Mouse (Mus musculus) neural tube, embryonic 13.5 days (tissue): ENCODE measurements at regions not wholly inside any gene's neighbourhood (a gene's known extent, or its start where the extent isn't known, plus 50 kb on each side); places are given as distances from the start of the nearest gene placed in this dataset.

ENCODE experiments used
- ATAC-seq: fragments of 200-750 bp; cut with Nextera tagmentation; 2 replicates; pipeline ENCODE4 v1.8.0; 2017; ENCODE audit warnings: low read depth, mild to moderate bottlenecking, moderate TSS enrichment, moderate library complexity
- H3K27ac ChIP-seq: fragments of 300-500 bp; sonication (generic); replicated peaks from 2 replicates; pipeline ENCODE4 v1.5.1; 2015; ENCODE audit warnings: moderate library complexity, mild to moderate bottlenecking, inconsistent platforms
- H3K27me3 ChIP-seq: fragments of 300-500 bp; sonication (generic); 2 replicates; pipeline ENCODE4 v1.6.1; 2015; ENCODE audit warnings: mild to moderate bottlenecking, inconsistent platforms
- H3K36me3 ChIP-seq: fragments of 300-500 bp; sonication (generic); 2 replicates; pipeline ENCODE4 v1.6.1; 2015; ENCODE audit warnings: mild to moderate bottlenecking, inconsistent platforms
- H3K4me1 ChIP-seq: fragments of 300-500 bp; sonication (generic); replicated peaks from 2 replicates; pipeline ENCODE4 v1.6.1; 2015; ENCODE audit warnings: inconsistent platforms
- H3K4me2 ChIP-seq: fragments of 300-500 bp; sonication (generic); 2 replicates; pipeline ENCODE4 v1.6.1; 2015; ENCODE audit warnings: inconsistent platforms, mild to moderate bottlenecking, moderate library complexity
- H3K4me3 ChIP-seq: fragments of 300-500 bp; sonication (generic); 2 replicates; pipeline ENCODE4 v1.5.1; 2015; ENCODE audit warnings: mild to moderate bottlenecking, inconsistent platforms
- H3K9ac ChIP-seq: fragments of 300-500 bp; sonication (generic); 2 replicates; pipeline ENCODE4 v1.6.1; 2015; ENCODE audit warnings: moderate library complexity, mild to moderate bottlenecking, inconsistent platforms
- H3K9me3 ChIP-seq: fragments of 300-500 bp; sonication (generic); 2 replicates; pipeline ENCODE4 v1.6.1; 2016; ENCODE audit warnings: inconsistent platforms
- WGBS: fragments of 180-500 bp; shearing (Covaris S2); methylation state at CpG from one replicate; pipeline ENCODE4 v1.1.7; 2015; 5-methylcytosine and 5-hydroxymethylcytosine counted together

DNA sequence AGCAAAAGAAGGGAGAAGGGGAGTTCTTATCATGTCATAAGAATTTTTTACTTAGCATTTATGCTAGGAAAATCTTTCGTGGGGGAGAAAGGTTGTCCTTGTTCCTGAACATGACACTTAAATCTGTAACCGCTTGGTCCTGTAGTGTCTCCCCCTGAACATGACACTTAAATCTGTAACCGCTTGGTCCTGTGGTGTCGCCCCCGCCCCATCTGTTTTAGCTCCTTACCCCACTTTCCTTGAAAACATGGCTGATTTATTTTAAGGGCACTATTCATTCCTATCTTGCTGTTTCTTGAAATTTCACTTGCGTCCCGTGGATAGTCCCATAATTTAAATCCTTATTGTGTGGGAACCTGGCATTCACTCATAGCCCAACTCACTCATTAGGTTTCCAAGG is 82.2 kb downstream of the Rap2a start:
- 87% methylated on average over 7 of the region's 7 CpGs for WGBS
- no peak for ATAC-seq

DNA sequence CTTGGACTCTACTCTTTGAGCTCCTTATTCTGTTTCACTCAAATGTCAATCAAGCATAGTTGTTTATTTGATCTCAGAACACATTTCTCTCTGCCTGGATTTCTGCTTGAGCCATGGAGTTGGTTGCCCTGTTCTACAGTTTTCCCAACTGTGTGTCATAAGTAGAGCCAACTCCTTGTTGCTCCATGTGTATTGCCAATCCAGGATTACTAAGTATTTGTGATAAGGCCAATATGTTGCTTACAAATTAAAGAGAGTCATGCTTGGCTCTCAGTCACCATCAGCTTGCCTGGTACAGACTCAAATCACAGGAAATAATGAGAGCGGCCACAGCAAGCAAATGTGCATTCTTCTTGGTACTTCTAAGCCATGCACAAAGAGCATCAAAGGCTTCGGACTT is 82.7 kb downstream of the Rap2a start:
- H3K9ac ChIP-seq, result no peak overlapping the region
- H3K36me3 ChIP-seq, result no peaks in the 10 kb centered on the region
- no peaks in the 10 kb centered on the region for H3K4me1 ChIP-seq
- 91% methylated on average over 2 of the region's 2 CpGs for WGBS
- ATAC-seq, result no peak
- H3K27me3 ChIP-seq, result no peaks in the 10 kb centered on the region
- H3K4me2 ChIP-seq, result no peak overlapping the region
- no peaks in the 10 kb centered on the region for H3K9me3 ChIP-seq
- no peak overlapping the region for H3K27ac ChIP-seq
- H3K4me3 ChIP-seq, result no peak overlapping the region

More for the DNA sequence above, 82.2 kb downstream of the Rap2a start:
- Histone ChIP-seq H3K27ac (no peak overlapping the region), H3K4me1 (no peaks in the 10 kb centered on the region), H3K4me2 (no peak overlapping the region), H3K9ac (no peak overlapping the region), H3K36me3 (no peaks in the 10 kb centered on the region), H3K9me3 (no peaks in the 10 kb centered on the region), H3K4me3 (no peak overlapping the region), H3K27me3 (no peaks in the 10 kb centered on the region)

DNA sequence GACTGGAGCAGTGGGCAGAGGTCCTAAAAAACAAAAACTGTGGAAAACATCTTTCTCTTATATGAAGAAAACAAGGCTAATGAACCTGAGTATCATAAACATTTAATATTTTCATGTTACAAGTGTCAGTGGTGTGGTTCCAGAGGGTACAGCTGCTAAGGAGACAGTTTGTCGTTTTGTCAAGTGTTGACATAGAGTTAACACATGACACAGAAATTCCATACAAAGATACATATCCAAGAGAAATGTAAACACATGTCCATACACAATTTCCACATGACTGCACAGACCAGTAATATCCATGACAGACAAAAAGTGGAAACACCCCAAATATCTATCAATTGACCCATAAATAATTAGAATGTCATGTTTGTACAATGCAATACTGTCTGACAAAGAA is 88.7 kb downstream of the Rap2a start:
- no peaks in the 10 kb centered on the region for H3K27me3 ChIP-seq
- no peak overlapping the region for H3K27ac ChIP-seq
- no peak overlapping the region for H3K4me3 ChIP-seq
- no peak for ATAC-seq
- no peak overlapping the region for H3K4me2 ChIP-seq
- WGBS, result 78% methylated on average over 1 of the region's 1 CpGs
- no peaks in the 10 kb centered on the region for H3K9me3 ChIP-seq
- H3K9ac ChIP-seq, result no peak overlapping the region
- H3K36me3 ChIP-seq, result no peaks in the 10 kb centered on the region
- H3K4me1 ChIP-seq, result no peaks in the 10 kb centered on the region

DNA sequence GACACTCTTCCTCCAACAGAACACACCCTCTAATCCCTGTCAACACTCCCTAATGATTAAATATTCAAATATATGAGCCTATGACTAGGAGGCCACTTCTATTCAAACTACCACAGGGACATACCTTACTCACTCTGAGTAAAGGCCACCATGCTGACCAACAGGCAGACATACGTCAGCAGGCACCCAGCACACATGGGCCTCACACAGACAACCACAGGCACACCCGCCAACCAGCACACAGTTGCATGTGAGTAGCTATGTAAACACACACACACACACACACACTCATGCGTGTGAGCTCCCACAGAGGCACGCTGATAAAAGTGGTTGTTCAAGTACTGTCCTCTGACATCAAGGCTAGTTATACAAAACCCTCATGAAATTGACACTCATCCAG is 89.8 kb downstream of the Rap2a start:
- no peaks in the 10 kb centered on the region for H3K27me3 ChIP-seq
- H3K4me2 ChIP-seq, result no peak overlapping the region
- no peaks in the 10 kb centered on the region for H3K4me1 ChIP-seq
- no peaks in the 10 kb centered on the region for H3K9me3 ChIP-seq
- WGBS, result 89% methylated on average over 4 of the region's 4 CpGs
- H3K36me3 ChIP-seq, result no peaks in the 10 kb centered on the region
- ATAC-seq, result no peak
- H3K27ac ChIP-seq, result no peak overlapping the region
- H3K4me3 ChIP-seq, result no peak overlapping the region
- no peak overlapping the region for H3K9ac ChIP-seq

DNA sequence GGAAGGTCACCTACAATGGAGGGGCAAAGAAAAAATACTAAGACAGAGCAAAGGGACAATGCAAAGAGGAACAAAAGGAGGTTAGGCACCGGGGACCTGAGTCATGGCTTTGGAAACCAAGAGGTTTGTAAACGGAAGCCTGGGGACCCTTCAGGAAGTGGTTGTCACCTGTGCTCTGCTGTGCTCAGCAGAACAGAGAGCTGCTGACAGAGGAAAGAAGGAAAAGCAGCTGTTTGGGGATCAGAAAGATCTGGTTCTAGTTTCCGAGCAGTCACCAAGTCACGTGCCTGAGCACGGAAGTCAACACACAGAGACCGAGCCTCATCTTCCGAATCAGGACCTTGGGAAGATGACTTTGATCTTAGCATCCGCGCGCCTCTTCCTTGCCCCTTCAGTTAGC is 94.0 kb downstream of the Rap2a start:
- H3K4me1 ChIP-seq, result no peaks in the 10 kb centered on the region
- 74% methylated on average over 10 of the region's 10 CpGs for WGBS
- H3K27me3 ChIP-seq, result no peaks in the 10 kb centered on the region
- H3K4me2 ChIP-seq, result no peak overlapping the region
- ATAC-seq, result no peak
- no peaks in the 10 kb centered on the region for H3K36me3 ChIP-seq
- no peak overlapping the region for H3K9ac ChIP-seq
- H3K9me3 ChIP-seq, result no peaks in the 10 kb centered on the region
- no peak overlapping the region for H3K27ac ChIP-seq
- no peak overlapping the region for H3K4me3 ChIP-seq

DNA sequence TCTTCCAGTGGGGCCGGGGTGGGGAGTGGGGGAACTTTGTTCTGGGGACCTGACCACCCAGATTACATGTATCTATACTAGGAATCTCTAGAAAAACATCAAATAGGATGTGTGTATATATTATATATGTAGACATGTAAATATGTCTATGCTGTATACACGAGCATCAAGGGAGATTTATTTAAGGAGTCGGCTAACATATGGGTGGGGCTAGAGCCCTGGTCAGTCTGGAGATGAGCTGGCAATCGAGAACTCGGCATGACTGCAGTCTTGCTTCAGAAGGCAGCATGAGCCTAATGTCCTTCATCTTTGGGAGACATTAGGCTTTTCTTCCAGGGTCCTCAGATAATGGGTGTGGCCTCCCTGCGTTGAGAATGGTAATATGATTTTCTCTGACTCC is 97.0 kb downstream of the Rap2a start:
- no peaks in the 10 kb centered on the region for H3K27me3 ChIP-seq
- H3K36me3 ChIP-seq, result no peaks in the 10 kb centered on the region
- no peaks in the 10 kb centered on the region for H3K9me3 ChIP-seq
- H3K9ac ChIP-seq, result no peak overlapping the region
- H3K4me3 ChIP-seq, result no peak overlapping the region
- ATAC-seq, result no peak
- no peaks in the 10 kb centered on the region for H3K4me1 ChIP-seq
- no peak overlapping the region for H3K4me2 ChIP-seq
- no peak overlapping the region for H3K27ac ChIP-seq
- WGBS, result 86% methylated on average over 6 of the region's 6 CpGs

DNA sequence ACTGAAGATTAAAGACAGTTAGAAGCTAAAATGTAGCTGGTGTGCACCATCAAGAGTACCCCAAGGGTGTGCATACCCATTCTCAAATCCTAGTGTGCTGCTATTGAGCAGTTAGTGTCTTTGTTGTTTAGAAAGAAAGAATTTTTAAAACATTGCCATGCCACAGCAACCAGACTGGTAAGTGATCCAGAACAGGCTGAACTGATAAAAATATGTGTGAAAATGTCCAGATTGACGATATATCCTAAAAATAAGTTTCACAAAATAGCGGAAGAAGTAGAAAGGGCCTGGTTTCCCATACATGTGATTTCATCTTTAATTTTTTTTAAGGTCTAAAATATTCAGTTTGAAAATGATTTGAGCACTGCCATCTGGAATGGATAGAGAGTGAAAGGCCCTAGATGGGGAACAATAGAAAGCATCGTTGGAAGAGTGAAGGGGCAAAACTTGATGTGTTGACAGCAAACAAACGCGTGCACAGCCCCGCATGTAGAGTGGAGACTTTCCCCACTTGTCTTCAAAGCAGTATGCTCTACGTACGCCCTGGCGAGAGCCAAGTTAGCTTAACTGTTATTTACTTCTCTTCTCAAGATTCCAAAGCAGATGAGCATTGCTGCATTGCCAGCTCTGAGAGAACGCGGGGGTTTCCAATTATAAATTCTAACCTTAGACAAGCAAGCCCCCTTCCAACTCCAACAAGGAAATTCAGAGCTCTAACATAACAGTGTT is 100.3 kb downstream of the Rap2a start:
- Histone ChIP-seq H3K4me3 (no peak overlapping the region), H3K4me2 (no peak overlapping the region), H3K4me1 (no peaks in the 10 kb centered on the region), H3K27ac (no peak overlapping the region), H3K9me3 (no peaks in the 10 kb centered on the region), H3K27me3 (no peaks in the 10 kb centered on the region), H3K36me3 (no peaks in the 10 kb centered on the region), H3K9ac (no peak overlapping the region)
- no peak for ATAC-seq
- WGBS, result 92% methylated on average over 11 of the region's 11 CpGs

DNA sequence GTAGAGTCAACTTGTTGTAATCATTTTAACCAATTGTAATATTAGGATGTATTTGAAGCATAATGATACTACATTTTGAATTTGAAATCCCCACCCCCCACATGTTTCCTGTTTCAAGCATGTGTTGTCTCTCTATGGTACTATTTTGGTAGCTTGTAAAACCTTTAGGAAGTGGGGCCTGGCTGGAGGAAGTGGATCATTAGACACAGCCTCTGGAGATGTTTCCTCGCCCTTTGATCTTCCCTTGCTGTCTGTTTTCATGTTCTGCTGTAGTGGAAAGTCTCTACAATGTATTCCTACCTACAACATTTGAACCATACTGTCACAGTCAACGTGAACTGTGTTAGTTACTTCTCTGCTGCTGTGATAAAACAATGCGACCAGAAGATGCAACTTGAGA is 105.6 kb downstream of the Rap2a start:
- no peak overlapping the region for H3K4me3 ChIP-seq
- no peaks in the 10 kb centered on the region for H3K4me1 ChIP-seq
- H3K36me3 ChIP-seq, result no peaks in the 10 kb centered on the region
- H3K27ac ChIP-seq, result no peak overlapping the region
- no peaks in the 10 kb centered on the region for H3K9me3 ChIP-seq
- no peaks in the 10 kb centered on the region for H3K27me3 ChIP-seq
- ATAC-seq, result no peak
- no peak overlapping the region for H3K9ac ChIP-seq
- WGBS, result 92% methylated on average over 2 of the region's 3 CpGs
- H3K4me2 ChIP-seq, result no peak overlapping the region

DNA sequence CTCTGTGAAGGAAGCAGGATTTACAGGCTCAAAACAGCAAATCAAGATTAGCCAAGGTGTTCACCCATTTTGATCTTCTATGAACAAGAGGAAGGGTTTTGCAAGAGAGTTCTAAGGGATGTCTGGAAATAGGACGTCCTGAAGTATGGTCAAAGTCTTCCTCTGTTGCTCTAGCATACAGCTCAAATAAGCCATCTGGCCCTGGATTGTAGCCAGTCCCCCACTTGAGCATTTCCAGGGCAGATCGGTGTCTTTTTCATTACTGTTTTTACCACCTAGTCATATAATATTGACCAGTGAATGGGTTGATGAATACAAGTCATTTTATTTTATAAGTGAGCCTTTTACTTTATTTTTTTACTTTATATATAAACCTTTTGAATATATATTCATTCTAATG is 113.9 kb downstream of the Rap2a start:
- ATAC-seq, result no peak
- no peak overlapping the region for H3K27ac ChIP-seq
- H3K9me3 ChIP-seq, result no peaks in the 10 kb centered on the region
- H3K4me1 ChIP-seq, result no peaks in the 10 kb centered on the region
- no peak overlapping the region for H3K4me3 ChIP-seq
- H3K9ac ChIP-seq, result no peak overlapping the region
- no peaks in the 10 kb centered on the region for H3K36me3 ChIP-seq
- H3K4me2 ChIP-seq, result no peak overlapping the region
- WGBS, result 89% methylated on average over 2 of the region's 2 CpGs
- H3K27me3 ChIP-seq, result no peaks in the 10 kb centered on the region

DNA sequence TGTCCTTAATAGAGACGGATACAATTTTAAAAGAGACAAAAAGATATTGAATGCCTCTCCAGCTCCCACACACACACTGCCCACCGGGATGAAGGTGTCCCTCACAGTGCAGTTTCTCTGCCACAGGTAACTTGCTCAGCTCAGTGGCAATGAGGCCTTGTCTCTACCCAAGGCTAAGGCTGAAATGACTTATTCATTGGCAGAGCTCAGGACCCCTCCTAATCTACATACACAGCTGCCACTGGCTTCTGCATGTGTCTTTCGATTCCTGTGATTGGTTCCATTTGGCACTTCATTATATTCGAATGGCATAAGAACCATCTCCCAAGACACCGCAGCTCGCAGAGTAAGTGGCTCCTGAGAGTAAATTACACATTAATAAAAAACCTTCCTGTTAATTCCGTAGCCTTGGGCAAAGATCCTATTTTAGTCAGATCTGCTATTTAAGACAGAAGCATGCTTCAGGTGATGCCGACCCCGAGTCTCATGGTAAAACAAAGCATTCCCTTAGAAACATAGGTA is 122.2 kb downstream of the Rap2a start:
- ATAC-seq, result no peak; the same call in 1 of the 2 replicates
- Histone ChIP-seq H3K4me1 (peaks cover 7% of the 10 kb centered on the region; the same call in 1 of the 2 replicates), H3K9ac (no peak overlapping the region), H3K4me3 (no peak overlapping the region), H3K27me3 (no peaks in the 10 kb centered on the region), H3K4me2 (no peak overlapping the region), H3K36me3 (no peaks in the 10 kb centered on the region), H3K27ac (no peak overlapping the region), H3K9me3 (no peaks in the 10 kb centered on the region)
- 71% methylated on average over 9 of the region's 9 CpGs for WGBS

DNA sequence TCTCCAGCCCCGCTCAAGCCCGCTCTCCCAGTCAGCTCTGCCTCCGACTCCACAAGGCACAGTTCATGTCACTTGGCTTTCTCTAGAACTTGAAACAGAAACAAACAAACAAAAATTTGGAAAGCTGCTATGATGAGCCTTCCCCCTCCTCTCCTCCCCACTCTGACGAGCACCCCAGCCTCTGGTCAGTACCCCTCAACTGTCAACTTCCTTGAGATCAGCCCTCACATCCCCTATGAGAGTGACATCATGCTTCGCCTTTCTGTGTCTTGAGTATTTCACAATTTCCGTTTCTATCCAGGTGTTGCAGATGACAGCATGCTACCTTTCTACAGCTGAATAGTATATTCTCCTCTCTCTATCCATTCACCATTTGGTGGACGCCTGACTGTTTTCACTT is 123.3 kb downstream of the Rap2a start:
- Histone ChIP-seq H3K4me2 (no peak overlapping the region), H3K27ac (no peak overlapping the region), H3K27me3 (no peaks in the 10 kb centered on the region), H3K9ac (no peak overlapping the region), H3K36me3 (no peaks in the 10 kb centered on the region), H3K4me3 (no peak overlapping the region), H3K4me1 (peaks cover 7% of the 10 kb centered on the region; the same call in 1 of the 2 replicates), H3K9me3 (no peaks in the 10 kb centered on the region)
- 88% methylated on average over 7 of the region's 7 CpGs for WGBS
- ATAC-seq, result no peak

DNA sequence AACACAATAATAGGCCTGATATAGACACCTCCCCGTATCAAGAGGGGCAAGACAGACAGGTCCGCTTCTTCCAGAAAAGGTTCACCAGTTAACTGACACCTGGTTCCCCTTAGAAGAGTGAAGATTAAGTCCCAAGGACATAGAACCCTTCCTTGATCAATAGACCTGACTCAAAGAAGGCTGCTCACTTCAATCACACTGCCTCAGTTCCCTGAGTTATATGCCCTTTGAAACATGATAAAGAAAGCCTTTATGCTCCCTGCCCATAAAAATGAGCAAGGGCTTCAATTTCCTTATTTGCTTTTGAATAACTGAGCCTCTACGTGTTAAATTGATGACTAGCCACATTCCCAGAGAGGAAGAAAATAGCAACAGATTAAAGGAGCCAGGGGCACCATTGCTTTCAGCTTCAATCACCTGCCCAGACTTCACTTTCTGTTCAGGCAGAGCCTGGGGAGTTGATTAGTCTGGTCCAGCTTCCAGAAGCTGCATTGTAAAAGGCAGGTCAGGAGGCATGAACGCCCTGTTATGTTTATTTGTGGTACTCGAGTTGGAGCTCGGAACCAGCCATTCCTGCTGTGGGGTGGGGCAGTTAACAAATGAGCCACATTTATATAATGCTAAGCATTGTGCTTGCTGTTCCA is 125.7 kb downstream of the Rap2a start:
- peaks cover 7% of the 10 kb centered on the region; the same call in 1 of the 2 replicates for H3K4me1 ChIP-seq
- no peaks in the 10 kb centered on the region for H3K27me3 ChIP-seq
- no peak overlapping the region for H3K9ac ChIP-seq
- H3K9me3 ChIP-seq, result no peaks in the 10 kb centered on the region; the same call in 1 of the 2 replicates
- ATAC-seq, result no peak
- H3K4me3 ChIP-seq, result no peak overlapping the region
- H3K27ac ChIP-seq, result no peak overlapping the region
- H3K36me3 ChIP-seq, result no peaks in the 10 kb centered on the region
- H3K4me2 ChIP-seq, result no peak overlapping the region
- 50% methylated on average over 6 of the region's 6 CpGs for WGBS
